Mouse (Mus musculus) myocyte (in vitro differentiated cells): ENCODE data around the gene Wdtc1. TPM values are rescaled to one million over a fixed set of nuclear protein-coding genes. Genes with fewer than 3 reads are reported as not detected.

Source experiments
- H3K27me3 ChIP-seq: one replicate; pipeline ENCODE4 v1.6.1; 2011; ENCODE audit not compliant: control insufficient read depth, insufficient read depth, insufficient read length
- H3K36me3 ChIP-seq: one replicate; pipeline ENCODE4 v1.6.1; 2011; ENCODE audit not compliant: control insufficient read depth, insufficient read depth
- H3K4me2 ChIP-seq: one replicate; pipeline ENCODE4 v1.6.1; 2011; ENCODE audit warnings: low read depth, control low read depth
- H3K4me3 ChIP-seq: one replicate; pipeline ENCODE4 v1.5.1; 2011; ENCODE audit warnings: mild to moderate bottlenecking, control low read depth, moderate library complexity
- H3K79me2 ChIP-seq: one replicate; pipeline ENCODE4 v1.6.1; 2011; ENCODE audit not compliant: control insufficient read depth, insufficient read depth
- H3ac ChIP-seq: one replicate; pipeline ENCODE4 v1.6.1; 2011; ENCODE audit not compliant: control insufficient read depth, insufficient read length
- CEBPB ChIP-seq: IDR thresholded peaks from 2 replicates; pipeline ENCODE4 v1.6.1; 2011; ENCODE audit warnings: mild to moderate bottlenecking, moderate library complexity; ENCODE audit not compliant: poor library complexity, insufficient read depth, severe bottlenecking
- E2F4 ChIP-seq: IDR thresholded peaks from one replicate; pipeline ENCODE4 v1.6.1; 2011; ENCODE audit warnings: mild to moderate bottlenecking, control low read depth, moderate library complexity; ENCODE audit not compliant: insufficient read depth
- MAX ChIP-seq: IDR thresholded peaks from one replicate; pipeline ENCODE4 v1.6.1; 2011; ENCODE audit warnings: low read depth, mild to moderate bottlenecking, control low read depth
- MYOD1 ChIP-seq, 3 experiments: IDR thresholded peaks; one replicate each; pipeline ENCODE4 v1.6.1; 2011; ENCODE audit warnings: control low read depth in 2 of 3, low read depth in 2 of 3, mild to moderate bottlenecking in 2 of 3, moderate library complexity in 1 of 3; ENCODE audit not compliant: insufficient read length in 2 of 3, control insufficient read depth in 1 of 3
- MYOG ChIP-seq, 3 experiments: IDR thresholded peaks; one replicate each; pipeline ENCODE4 v1.6.1; 2011; ENCODE audit warnings: control low read depth in 2 of 3, low read depth in 2 of 3, mild to moderate bottlenecking in 2 of 3; ENCODE audit not compliant: insufficient read length in 2 of 3, control insufficient read depth in 1 of 3, insufficient read depth in 1 of 3
- POLR2A ChIP-seq: IDR thresholded peaks from one replicate; pipeline ENCODE4 v1.6.1; 2011; ENCODE audit warnings: low read depth, mild to moderate bottlenecking, control low read depth, moderate library complexity; ENCODE audit not compliant: insufficient read length
- POLR2AphosphoS2 ChIP-seq: IDR thresholded peaks from one replicate; pipeline ENCODE4 v1.6.1; 2011; ENCODE audit warnings: low read depth, control low read depth; ENCODE audit not compliant: insufficient read length
- REST ChIP-seq: IDR thresholded peaks from one replicate; pipeline ENCODE4 v1.6.1; 2011; ENCODE audit warnings: mild to moderate bottlenecking, control low read depth, moderate library complexity; ENCODE audit not compliant: insufficient read depth, insufficient read length
- SRF ChIP-seq: IDR thresholded peaks from one replicate; pipeline ENCODE4 v1.6.1; 2011; ENCODE audit warnings: low read depth; ENCODE audit not compliant: control insufficient read depth, insufficient read length
- TCF12 ChIP-seq: IDR thresholded peaks from one replicate; pipeline ENCODE4 v1.6.1; 2011; ENCODE audit warnings: mild to moderate bottlenecking, control low read depth; ENCODE audit not compliant: poor library complexity, insufficient read depth, severe bottlenecking
- TCF3 ChIP-seq: IDR thresholded peaks from one replicate; pipeline ENCODE4 v1.6.1; 2011; ENCODE audit warnings: low read depth, control low read depth; ENCODE audit not compliant: insufficient read length
- USF1 ChIP-seq: IDR thresholded peaks from one replicate; pipeline ENCODE4 v1.6.1; 2011; ENCODE audit warnings: low read depth, mild to moderate bottlenecking, control low read depth, moderate library complexity
- polyA plus RNA-seq: library from polyadenylated mRNA; unstranded; fragments of >200 nt; fragmentation: generic; extraction: Trizol; gene quantifications from one replicate; pipeline ENCODE4 v1.2.1, GENCODE M21; 2012; ENCODE audit warnings: missing spikeins

Wdtc1 gene
- polyA plus RNA-seq, 1 experiment, result 53.1 TPM

- no peaks in the 10 kb centered on the region for H3K79me2 ChIP-seq
- H3K4me3 ChIP-seq, result no peak overlapping the region
- no peak overlapping the region for H3ac ChIP-seq
- TF ChIP-seq REST (no peak), MYOD1 (IDR thresholded peaks at IDR 0.05; ENCODE audit: control insufficient read depth in 1 of 3, insufficient read length in 2 of 3, low read depth in 2 of 3) (no peak), MAX (no peak)
- no peaks in the 10 kb centered on the region for H3K27me3 ChIP-seq
- no peaks in the 10 kb centered on the region for H3K36me3 ChIP-seq
- H3K4me2 ChIP-seq, result no peak overlapping the region
Observed at GRCm38 (mm10) chr4:133285299-133285698, 68.0 kb downstream of the Wdtc1 start.

GRCm38 (mm10) chr4:133282656-133283055 lies 70.6 kb downstream of the Wdtc1 start:
- TF ChIP-seq TCF3 (no peak), MYOG (IDR thresholded peaks at IDR 0.05; ENCODE audit: control insufficient read depth in 1 of 3, insufficient read depth in 1 of 3, insufficient read length in 2 of 3, low read depth in 2 of 3) (no peak), MYOD1 (IDR thresholded peaks at IDR 0.05; ENCODE audit: control insufficient read depth in 1 of 3, insufficient read length in 2 of 3, low read depth in 2 of 3) (no peak), TCF12 (no peak), REST (no peak), SRF (no peak), CEBPB (no peak), E2F4 (no peak), USF1 (no peak), POLR2AphosphoS2 (no peak), MAX (no peak), POLR2A (no peak)
- Histone ChIP-seq H3K79me2 (no peaks in the 10 kb centered on the region), H3K27me3 (no peaks in the 10 kb centered on the region), H3K4me2 (no peak overlapping the region), H3K4me3 (no peak overlapping the region), H3K36me3 (no peaks in the 10 kb centered on the region), H3ac (no peak overlapping the region)

- no peaks in the 10 kb centered on the region for H3K27me3 ChIP-seq
- no peaks in the 10 kb centered on the region for H3K36me3 ChIP-seq
- peaks cover 4% of the 10 kb centered on the region for H3K79me2 ChIP-seq
- H3K4me3 ChIP-seq, result no peak overlapping the region
- TF ChIP-seq TCF3 (no peak), POLR2AphosphoS2 (no peak)
- H3K4me2 ChIP-seq, result no peak overlapping the region
- no peak overlapping the region for H3ac ChIP-seq
Observed at GRCm38 (mm10) chr4:133281951-133282481, 71.3 kb downstream of the Wdtc1 start.

GRCm38 (mm10) chr4:133281513-133281912 lies 71.8 kb downstream of the Wdtc1 start:
- H3K79me2 ChIP-seq, result peaks cover 9% of the 10 kb centered on the region
- TF ChIP-seq USF1, result no peak
- no peak for TF ChIP-seq SRF
- no peak for TF ChIP-seq E2F4
- TF ChIP-seq TCF12, result no peak
- TF ChIP-seq POLR2A, result no peak
- TF ChIP-seq MYOD1 (IDR thresholded peaks at IDR 0.05; ENCODE audit: control insufficient read depth in 1 of 3, insufficient read length in 2 of 3, low read depth in 2 of 3), result no peak
- no peak for TF ChIP-seq MAX
- no peak for TF ChIP-seq MYOG (IDR thresholded peaks at IDR 0.05; ENCODE audit: control insufficient read depth in 1 of 3, insufficient read depth in 1 of 3, insufficient read length in 2 of 3, low read depth in 2 of 3)
- no peak for TF ChIP-seq TCF3
- no peak for TF ChIP-seq CEBPB
- no peak for TF ChIP-seq POLR2AphosphoS2
- TF ChIP-seq REST, result no peak
- H3K4me3 ChIP-seq, result no peak overlapping the region
- no peak overlapping the region for H3ac ChIP-seq
- H3K27me3 ChIP-seq, result no peaks in the 10 kb centered on the region
- H3K4me2 ChIP-seq, result no peak overlapping the region
- no peaks in the 10 kb centered on the region for H3K36me3 ChIP-seq

GRCm38 (mm10) chr4:133278482-133278881 lies 74.8 kb downstream of the Wdtc1 start:
- H3K4me2 ChIP-seq, result peak overlapping the region; percentile 85
- H3K4me3 ChIP-seq, result peak overlapping the region; percentile 92
- no peak overlapping the region for H3ac ChIP-seq
- no peaks in the 10 kb centered on the region for H3K36me3 ChIP-seq
- H3K79me2 ChIP-seq, result peaks cover 31% of the 10 kb centered on the region
- TF ChIP-seq SRF, result no peak
- no peak for TF ChIP-seq MYOD1 (IDR thresholded peaks at IDR 0.05; ENCODE audit: control insufficient read depth in 1 of 3, insufficient read length in 2 of 3, low read depth in 2 of 3)
- TF ChIP-seq TCF12, result no peak
- TF ChIP-seq POLR2AphosphoS2, result no peak
- no peak for TF ChIP-seq MYOG (IDR thresholded peaks at IDR 0.05; ENCODE audit: control insufficient read depth in 1 of 3, insufficient read depth in 1 of 3, insufficient read length in 2 of 3, low read depth in 2 of 3)
- no peak for TF ChIP-seq E2F4
- TF ChIP-seq CEBPB, result no peak
- TF ChIP-seq TCF3, result no peak
- TF ChIP-seq POLR2A, result no peak
- no peak for TF ChIP-seq MAX
- TF ChIP-seq USF1, result no peak
- TF ChIP-seq REST, result no peak
- no peaks in the 10 kb centered on the region for H3K27me3 ChIP-seq
